Mouse (Mus musculus): Measurements from ENCODE around the gene Galnt5.

Gene Galnt5

GRCm38 (mm10) chr2:57997752-57998430 lies at the start of gene Galnt5:
TSS of gene Galnt5 (plus strand) at chr2:57997884.
- DNase-seq: no peak

- peak; percentile 51 for DNase-seq
Observed at GRCm38 (mm10) chr2:57951620-57952019, 46.1 kb upstream of the Galnt5 start.

DNA sequence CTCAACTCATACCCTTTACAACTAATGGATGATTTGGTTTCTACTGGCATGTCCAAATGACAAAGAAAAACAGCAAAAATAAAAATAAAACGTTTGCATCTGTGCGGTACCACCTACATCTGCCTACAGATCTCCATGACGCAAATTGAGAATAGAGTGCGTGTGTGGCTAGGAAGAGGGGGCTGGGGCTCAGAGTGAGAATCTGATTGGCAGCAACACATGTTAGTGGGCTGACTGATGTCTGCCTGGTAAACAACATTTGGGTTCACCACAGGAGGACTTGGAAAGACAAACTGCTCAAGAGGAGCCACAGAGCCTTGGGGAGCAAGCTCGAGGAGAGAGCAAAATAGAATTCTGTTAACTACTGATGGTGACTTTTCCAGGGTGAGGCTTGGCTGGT lies 36.9 kb upstream of the Galnt5 start:
- DNase-seq: peak; percentile 85

- DNase-seq: no peak
Observed at GRCm38 (mm10) chr2:57982248-57982647, 15.4 kb upstream of the Galnt5 start.

DNA sequence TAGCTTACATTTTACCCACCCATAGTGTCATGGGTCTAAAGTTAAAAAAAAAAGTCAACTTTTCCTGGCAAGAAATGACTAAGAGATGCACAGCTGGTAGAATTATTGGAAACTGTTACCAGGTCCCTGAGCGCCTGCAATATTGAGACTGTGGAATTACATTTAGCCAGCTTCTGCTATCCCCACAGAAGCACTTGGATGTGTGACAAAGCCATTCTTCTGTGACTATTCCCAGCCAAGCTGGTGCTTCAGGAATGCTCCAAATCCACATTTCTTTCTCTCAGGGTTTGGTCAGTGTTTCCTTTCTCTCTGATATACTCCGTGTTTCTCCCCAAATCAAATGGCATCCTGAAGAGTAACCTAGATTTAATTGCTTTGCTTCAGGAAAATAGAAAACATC lies 6.6 kb upstream of the Galnt5 start:
- DNase-seq: no peak

DNA sequence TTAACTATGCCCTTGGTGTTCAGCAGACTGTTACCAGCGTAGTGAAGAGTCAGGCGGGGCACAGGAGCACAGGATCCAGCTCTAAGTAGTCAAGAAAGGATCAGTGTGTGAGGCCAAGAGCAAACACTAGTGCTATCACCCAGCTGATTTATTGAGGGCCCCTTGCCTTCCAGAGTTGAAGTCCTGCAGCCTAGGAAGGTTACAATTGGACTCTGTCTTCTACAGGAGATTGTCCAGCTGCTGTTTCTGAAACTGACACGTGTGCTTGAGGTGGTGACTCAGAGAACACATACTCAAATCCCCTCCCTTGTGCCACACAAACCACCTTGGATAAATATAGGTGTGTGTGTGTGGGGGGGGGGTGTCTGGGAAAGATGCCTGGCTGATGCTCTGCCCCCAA lies 3.8 kb downstream of the Galnt5 start:
- no peak for DNase-seq

- DNase-seq: peak; percentile 37
Observed at GRCm38 (mm10) chr2:58007081-58007480, 9.4 kb downstream of the Galnt5 start.

- DNase-seq: no peak
Observed at GRCm38 (mm10) chr2:58023556-58023955, 25.9 kb downstream of the Galnt5 start.

- peak; percentile 14 for DNase-seq
Observed at GRCm38 (mm10) chr2:58026740-58027139, 29.1 kb downstream of the Galnt5 start.

DNA sequence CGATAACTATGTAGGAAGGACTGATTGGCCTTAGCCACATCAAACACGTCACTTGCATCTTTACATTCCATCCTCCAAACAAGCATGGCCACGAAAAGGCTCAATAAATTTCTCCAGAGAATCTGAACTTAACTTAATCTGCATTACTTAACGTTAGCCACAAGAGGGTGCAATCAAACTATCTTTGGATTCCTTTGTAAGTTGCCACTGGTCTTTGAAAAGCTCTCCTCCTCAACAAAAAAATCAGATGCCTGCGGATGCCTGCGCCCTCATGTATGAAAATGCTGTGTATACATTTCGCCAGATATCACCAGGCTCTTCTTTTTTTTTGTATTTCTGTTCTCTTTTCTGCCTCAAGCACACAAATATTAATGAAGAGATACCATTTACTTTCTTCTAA lies 31.7 kb downstream of the Galnt5 start:
- no peak for DNase-seq

- no peak for DNase-seq
Observed at GRCm38 (mm10) chr2:58031431-58031830, 33.7 kb downstream of the Galnt5 start.

DNA sequence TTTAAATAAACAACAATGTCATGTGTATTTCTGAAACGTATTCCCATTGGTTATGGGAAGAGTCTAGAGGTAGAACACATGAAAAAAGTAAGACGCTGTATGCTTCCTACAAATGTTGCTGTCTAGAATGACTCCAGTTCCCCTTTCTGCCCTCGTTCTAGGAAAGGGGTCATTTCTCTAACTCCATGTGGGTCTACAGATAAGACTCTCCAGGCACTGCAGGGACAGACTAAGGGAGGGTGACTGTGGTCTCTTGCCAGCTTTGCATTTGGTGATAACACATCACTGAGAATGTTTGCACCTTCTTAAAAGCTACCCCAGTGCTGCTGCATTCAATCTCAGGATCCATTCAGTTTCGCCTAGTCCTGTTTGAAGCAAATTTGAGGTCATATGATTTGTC lies 38.0 kb downstream of the Galnt5 start:
- no peak for DNase-seq

DNA sequence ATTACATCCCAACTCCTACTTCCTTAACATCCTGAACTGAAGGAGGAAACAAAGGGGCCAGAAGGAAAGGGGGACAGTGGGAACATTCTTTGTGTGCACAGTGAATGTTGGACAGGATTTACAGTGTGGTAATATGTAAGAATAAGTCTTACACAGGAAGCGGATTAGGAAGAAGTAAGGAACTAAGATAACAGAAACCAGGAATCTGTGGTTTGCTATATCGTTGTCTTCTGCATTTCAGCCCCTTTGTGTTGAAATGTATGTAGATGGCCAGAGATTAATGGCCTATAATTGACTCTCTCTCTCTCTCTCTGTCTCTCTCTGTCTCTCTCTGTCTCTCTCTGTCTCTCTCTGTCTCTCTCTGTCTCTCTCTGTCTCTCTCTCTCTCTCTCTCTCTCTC lies 39.2 kb downstream of the Galnt5 start:
- no peak for DNase-seq

DNA sequence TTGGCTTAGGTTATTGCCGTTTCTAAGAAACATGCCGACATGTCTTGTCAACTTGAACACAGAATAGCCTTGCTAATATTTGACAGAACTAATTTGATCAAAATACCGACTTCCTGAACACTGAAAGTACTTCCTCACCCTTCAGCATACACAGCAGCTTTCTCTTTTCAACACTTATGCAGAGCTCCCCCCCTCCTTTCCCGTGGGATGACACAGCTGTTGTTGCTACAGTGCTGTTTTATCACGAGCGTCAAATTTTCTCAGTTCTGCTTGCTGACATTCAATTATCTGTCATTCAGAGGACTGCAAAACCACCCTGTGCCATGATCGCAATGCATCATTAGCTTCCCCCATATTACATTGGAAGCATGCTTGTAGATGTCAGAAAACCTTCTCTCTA lies 44.2 kb downstream of the Galnt5 start:
- peak; percentile 74 for DNase-seq

GRCm38 (mm10) chr2:58052821-58053581 lies 55.3 kb downstream of the Galnt5 start, which contains the start of gene Ermn:
TSS of gene Ermn (minus strand) at chr2:58052864.
- DNase-seq: peak; percentile 75

DNA sequence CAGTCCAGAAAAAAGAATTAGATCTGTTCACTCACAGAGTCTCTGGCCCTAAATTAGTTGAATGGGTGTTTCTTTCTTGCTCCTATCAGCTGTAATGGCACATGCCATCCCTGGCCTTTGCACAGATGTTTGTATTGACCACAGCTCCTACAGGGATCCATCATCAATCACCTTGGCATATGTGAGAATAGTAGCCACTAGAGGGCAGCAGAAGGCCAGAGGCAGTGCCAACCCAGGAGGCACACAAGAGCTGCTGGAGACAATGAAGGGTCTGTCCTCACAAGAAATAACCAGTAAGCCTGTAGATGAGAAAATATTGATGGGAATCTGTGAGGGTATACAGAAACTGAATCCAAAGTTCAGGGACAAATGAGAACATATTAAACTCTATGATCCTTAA lies 57.7 kb downstream of the Galnt5 start:
- peak; percentile 64 for DNase-seq

DNA sequence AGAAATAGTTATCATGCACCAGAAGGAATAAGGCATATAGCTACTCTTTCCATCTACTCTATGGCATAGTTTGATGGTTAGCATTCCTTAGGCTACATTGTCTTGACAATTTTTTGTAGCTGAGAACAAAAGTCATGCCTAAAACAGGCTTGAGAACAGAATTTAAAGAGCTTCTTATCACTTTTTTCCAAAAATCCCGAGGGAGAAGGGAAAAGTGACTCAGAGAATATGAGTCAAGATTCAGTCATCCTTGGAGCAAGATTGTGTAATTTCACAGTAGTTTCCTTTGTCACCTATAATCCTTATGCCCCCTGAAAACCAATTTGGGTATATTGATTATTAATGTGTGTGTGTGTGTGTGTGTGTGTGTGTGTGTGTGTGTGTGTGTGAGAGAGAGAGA lies 82.2 kb downstream of the Galnt5 start:
- DNase-seq: no peak

DNA sequence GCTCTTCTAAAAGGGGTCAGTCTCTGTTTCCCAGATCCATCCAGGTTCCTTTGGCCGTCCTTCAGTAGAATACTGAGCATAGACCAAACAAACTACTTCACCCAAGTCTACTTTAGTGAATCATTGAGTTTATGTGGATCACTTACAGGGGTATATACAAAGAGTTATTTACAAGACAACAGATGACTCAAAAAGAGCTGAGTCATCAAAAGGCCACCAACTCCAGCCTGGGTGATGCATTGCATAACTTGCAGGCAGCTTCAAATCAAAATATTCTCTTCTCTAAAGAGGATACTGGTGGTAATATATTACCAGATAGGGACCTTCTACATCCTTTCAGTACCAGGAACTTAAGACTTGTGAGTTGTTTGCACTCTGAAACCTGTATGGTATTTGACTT lies 88.7 kb downstream of the Galnt5 start:
- DNase-seq: no peak

GRCm38 (mm10) chr2:58094818-58095217 lies 97.1 kb downstream of the Galnt5 start:
- no peak for DNase-seq
